Mouse (Mus musculus) limb, embryonic 15.5 days (tissue): ENCODE measurements at regions not wholly inside any gene's neighbourhood (a gene's known extent, or its start where the extent isn't known, plus 50 kb on each side); places are given as distances from the start of the nearest gene placed in this dataset.
A peak's percentile ranks its signal among the peaks of the same experiment; 100 is the strongest.

Experiments used
- ATAC-seq: fragments of 200-750 bp; cut with Nextera tagmentation; 2 replicates; pipeline ENCODE4 v1.8.0; 2017; ENCODE audit warnings: low read depth, moderate TSS enrichment; ENCODE audit not compliant: insufficient number of reproducible peaks, low FRiP score, low TSS enrichment
- H3K27ac ChIP-seq: fragments of 300-500 bp; sonication (generic); 2 replicates; pipeline ENCODE4 v1.5.1; 2015; ENCODE audit warnings: moderate library complexity, mild to moderate bottlenecking, inconsistent platforms
- H3K27me3 ChIP-seq: fragments of 300-500 bp; sonication (generic); 2 replicates; pipeline ENCODE4 v1.6.1; 2015; ENCODE audit warnings: inconsistent platforms
- H3K36me3 ChIP-seq: fragments of 300-500 bp; sonication (generic); 2 replicates; pipeline ENCODE4 v1.6.1; 2015; ENCODE audit warnings: inconsistent platforms
- H3K4me1 ChIP-seq: fragments of 300-500 bp; sonication (generic); 2 replicates; pipeline ENCODE4 v1.6.1; 2015; ENCODE audit warnings: inconsistent platforms
- H3K4me2 ChIP-seq: fragments of 300-500 bp; sonication (generic); 2 replicates; pipeline ENCODE4 v1.6.1; 2015; ENCODE audit warnings: mild to moderate bottlenecking, inconsistent platforms
- H3K4me3 ChIP-seq: fragments of 300-500 bp; sonication (generic); 2 replicates; pipeline ENCODE4 v1.5.1; 2015; ENCODE audit warnings: mild to moderate bottlenecking, inconsistent platforms
- H3K9ac ChIP-seq: fragments of 300-500 bp; sonication (generic); 2 replicates; pipeline ENCODE4 v1.6.1; 2015; ENCODE audit warnings: inconsistent platforms
- H3K9me3 ChIP-seq: fragments of 300-500 bp; sonication (generic); 2 replicates; pipeline ENCODE4 v1.6.1; 2016; ENCODE audit warnings: inconsistent platforms
- WGBS: fragments of 180-500 bp; shearing (Covaris S2); methylation state at CpG from one replicate; pipeline ENCODE4 v1.1.7; 2015; 5-methylcytosine and 5-hydroxymethylcytosine counted together

DNA sequence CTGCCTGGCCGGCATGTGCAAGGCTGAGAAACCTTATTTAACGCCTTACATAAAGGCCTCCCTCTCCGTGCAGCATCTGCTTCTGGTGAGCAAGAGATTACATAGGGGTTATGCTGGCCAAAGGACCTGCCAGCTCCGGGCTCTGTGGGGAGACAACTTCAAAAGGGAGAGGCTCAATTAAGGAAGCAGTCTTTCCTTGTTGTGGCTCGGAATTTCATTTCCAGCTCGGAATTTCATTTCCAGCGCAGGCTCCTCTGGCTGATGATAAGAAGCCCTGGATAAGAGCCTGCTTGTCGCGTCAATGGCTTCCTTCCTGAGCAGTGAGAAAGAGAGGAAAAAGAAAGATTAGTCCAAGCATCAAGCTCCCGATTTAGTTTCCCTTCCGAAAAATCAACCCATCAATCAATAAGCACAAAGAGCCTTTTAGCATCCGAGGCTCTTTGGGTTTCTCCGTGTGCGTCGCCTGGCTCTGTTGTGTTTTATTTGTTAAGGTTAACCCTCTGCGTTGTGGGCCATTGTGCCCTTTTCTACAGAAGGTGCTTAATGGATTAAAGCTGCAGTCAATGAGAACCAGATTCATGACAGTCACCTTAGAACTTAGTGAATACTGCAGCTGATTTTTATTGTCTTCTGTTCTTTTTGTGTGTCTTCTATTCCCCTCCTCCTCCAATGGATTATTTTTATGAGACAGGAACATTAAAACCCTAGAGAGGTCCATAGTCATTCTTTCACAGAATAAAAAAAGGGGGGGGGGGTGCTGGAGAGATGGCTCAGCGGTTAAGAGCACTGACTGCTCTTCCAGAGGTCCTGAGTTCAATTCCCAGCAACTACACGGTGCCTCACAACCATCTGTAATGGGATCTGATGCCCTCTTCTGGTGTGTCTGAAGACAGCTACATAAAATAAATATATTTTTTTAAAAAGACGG is 218.3 kb downstream of the Myo1b start:
- H3K4me2 ChIP-seq = peak overlapping the region; percentile 31
- no peaks in the 10 kb centered on the region for H3K27me3 ChIP-seq
- H3K4me3 ChIP-seq = 0 out of 2 replicates have a peak overlapping the region, but pooled peaks have one; percentile 2
- H3K36me3 ChIP-seq = no peaks in the 10 kb centered on the region
- peak overlapping the region; percentile 50; the same call in 1 of the 2 replicates for H3K27ac ChIP-seq
- 19% methylated on average over 19 of the region's 19 CpGs for WGBS
- no peaks in the 10 kb centered on the region for H3K9me3 ChIP-seq
- no peak overlapping the region for H3K9ac ChIP-seq
- peaks cover 8% of the 10 kb centered on the region for H3K4me1 ChIP-seq
- ATAC-seq = peak; percentile 40; the same call in 1 of the 2 replicates

DNA sequence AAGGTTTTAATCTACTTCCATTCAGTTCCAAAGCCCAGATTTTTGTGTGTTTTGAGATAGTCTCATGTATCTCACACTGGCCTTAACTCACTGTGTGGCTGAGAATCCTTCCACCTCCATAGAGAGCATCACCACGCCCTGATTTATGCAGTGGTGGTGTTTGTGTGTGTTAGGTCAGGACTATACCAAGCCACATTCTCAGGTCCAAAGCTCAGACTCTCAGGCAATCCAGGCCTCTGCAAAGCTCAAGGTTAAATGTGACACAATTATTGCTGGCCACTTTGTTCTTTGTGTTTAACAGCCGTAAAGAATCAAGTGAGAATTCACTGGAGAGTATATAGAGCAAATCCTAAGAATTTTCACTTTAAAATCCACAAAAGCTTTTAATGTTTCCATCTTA is 218.2 kb upstream of the Nabp1 start:
- Histone ChIP-seq H3K27me3 (no peaks in the 10 kb centered on the region), H3K36me3 (no peaks in the 10 kb centered on the region), H3K4me3 (no peak overlapping the region), H3K4me1 (peaks cover 8% of the 10 kb centered on the region), H3K9ac (no peak overlapping the region), H3K27ac (no peak overlapping the region), H3K4me2 (no peak overlapping the region), H3K9me3 (no peaks in the 10 kb centered on the region)
- no peak for ATAC-seq
- 59% methylated on average over 2 of the region's 2 CpGs for WGBS

DNA sequence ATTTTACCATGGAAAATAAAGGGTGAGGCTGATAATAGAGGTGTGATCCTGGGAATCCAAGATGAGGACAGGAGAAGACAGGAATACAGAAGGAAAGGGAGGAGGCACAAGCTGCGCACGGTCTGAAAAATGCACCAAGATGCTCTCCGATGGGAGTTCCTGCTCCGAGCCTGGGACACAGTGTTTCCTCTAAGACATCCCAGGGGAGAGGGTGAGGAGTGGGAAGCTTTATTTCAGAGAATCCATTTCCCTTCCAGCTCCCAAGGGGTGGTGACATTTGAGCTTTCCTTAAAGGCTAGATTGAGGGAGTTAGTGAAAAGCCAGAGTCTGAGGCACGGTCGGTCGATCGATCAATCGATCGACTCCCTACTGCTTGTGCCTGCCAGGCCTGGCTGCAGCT is 212.7 kb upstream of the Nabp1 start:
- Histone ChIP-seq H3K9me3 (no peaks in the 10 kb centered on the region), H3K27me3 (no peaks in the 10 kb centered on the region), H3K4me3 (no peak overlapping the region), H3K4me1 (peaks cover 8% of the 10 kb centered on the region), H3K4me2 (no peak overlapping the region), H3K27ac (no peak overlapping the region), H3K36me3 (no peaks in the 10 kb centered on the region), H3K9ac (no peak overlapping the region)
- WGBS = 94% methylated on average over 10 of the region's 10 CpGs
- no peak for ATAC-seq

DNA sequence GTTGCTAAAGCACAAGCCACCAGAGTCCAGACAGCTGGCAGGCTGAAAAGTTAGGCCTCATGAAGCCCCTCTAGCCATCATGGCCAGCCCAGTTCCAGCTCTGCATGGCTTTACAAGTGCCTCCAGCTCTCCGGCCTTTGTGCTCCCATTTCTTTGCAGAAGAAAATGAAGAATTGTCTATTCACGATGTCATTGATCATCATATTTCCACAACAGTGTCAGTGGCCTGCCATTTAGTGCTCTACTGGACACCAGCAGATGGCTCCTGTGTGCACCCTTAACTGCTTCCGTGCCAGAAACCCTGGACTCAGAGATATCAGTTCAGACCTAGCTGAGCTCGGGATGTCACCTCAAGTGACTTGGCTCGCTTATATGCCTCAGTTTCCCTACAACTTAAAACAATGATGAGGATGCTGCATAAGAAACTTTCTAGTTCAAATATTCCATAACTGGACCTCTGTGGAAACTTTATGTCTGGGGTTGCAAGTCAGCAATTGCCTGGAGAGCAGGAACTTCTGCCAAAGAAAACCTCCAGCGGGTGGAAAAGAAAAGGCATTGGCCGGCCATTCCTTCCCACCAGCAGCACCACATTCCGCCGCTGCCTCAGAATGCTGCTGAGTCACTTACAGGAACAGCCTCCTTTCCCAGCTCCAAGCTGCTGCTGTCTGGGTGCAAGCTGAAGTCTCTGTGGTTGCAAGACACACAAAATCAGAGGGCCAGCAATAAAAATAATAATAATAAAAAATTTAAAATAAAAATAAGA is 211.4 kb upstream of the Nabp1 start:
- 61% methylated on average over 9 of the region's 9 CpGs for WGBS
- no peak overlapping the region for H3K9ac ChIP-seq
- H3K9me3 ChIP-seq = no peaks in the 10 kb centered on the region
- H3K27ac ChIP-seq = no peak overlapping the region
- peaks cover 8% of the 10 kb centered on the region for H3K4me1 ChIP-seq
- H3K4me2 ChIP-seq = no peak overlapping the region
- H3K4me3 ChIP-seq = no peak overlapping the region
- no peak for ATAC-seq
- H3K36me3 ChIP-seq = no peaks in the 10 kb centered on the region
- H3K27me3 ChIP-seq = no peaks in the 10 kb centered on the region

DNA sequence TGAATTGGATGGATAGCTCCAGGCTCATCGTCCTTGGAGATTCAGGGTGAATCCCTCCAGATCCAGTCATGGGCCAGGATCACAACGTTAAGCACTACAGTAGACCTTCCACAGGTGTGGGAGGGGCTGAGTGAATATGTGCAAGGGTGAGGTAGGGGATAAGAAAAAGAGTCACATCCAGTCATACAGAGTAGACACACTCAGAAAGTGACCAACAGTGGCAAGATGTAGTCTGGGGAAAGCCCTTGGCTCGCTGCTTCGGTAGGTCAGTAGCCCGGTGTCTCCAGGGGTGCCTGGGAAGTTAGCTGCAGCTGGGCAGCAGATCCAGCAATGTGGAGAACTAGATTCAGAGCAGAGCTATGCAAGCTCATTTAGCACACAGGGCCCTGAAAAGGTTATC is 210.7 kb upstream of the Nabp1 start:
- ATAC-seq = no peak
- WGBS = 79% methylated on average over 5 of the region's 5 CpGs
- no peak overlapping the region for H3K4me3 ChIP-seq

DNA sequence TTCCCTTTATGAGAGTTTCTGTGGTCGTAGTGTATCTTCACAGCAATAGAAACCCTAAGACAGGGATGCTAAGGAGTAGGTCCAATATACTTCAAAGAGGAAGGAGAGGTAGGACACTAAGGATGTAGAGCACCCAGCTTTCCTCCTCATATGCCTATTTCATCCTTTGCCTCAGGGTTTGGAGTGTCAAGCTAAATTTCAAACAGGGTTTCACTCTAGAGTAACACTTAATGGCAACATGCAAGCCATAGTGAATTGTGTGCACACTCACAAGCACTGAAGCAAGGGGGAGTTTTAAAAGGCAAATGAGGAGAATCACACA is 210.0 kb upstream of the Nabp1 start:
- Histone ChIP-seq H3K27me3 (no peaks in the 10 kb centered on the region), H3K9ac (no peak overlapping the region), H3K4me3 (no peak overlapping the region), H3K36me3 (no peaks in the 10 kb centered on the region), H3K27ac (no peak overlapping the region), H3K4me2 (no peak overlapping the region), H3K9me3 (no peaks in the 10 kb centered on the region), H3K4me1 (peaks cover 8% of the 10 kb centered on the region)
- no peak for ATAC-seq
- WGBS = 48% methylated on average over 1 of the region's 1 CpGs

More for the DNA sequence above, 210.7 kb upstream of the Nabp1 start:
- peaks cover 8% of the 10 kb centered on the region for H3K4me1 ChIP-seq
- no peak overlapping the region for H3K9ac ChIP-seq
- no peaks in the 10 kb centered on the region for H3K27me3 ChIP-seq
- no peaks in the 10 kb centered on the region for H3K9me3 ChIP-seq
- H3K4me2 ChIP-seq = no peak overlapping the region
- no peak overlapping the region for H3K27ac ChIP-seq
- H3K36me3 ChIP-seq = no peaks in the 10 kb centered on the region

DNA sequence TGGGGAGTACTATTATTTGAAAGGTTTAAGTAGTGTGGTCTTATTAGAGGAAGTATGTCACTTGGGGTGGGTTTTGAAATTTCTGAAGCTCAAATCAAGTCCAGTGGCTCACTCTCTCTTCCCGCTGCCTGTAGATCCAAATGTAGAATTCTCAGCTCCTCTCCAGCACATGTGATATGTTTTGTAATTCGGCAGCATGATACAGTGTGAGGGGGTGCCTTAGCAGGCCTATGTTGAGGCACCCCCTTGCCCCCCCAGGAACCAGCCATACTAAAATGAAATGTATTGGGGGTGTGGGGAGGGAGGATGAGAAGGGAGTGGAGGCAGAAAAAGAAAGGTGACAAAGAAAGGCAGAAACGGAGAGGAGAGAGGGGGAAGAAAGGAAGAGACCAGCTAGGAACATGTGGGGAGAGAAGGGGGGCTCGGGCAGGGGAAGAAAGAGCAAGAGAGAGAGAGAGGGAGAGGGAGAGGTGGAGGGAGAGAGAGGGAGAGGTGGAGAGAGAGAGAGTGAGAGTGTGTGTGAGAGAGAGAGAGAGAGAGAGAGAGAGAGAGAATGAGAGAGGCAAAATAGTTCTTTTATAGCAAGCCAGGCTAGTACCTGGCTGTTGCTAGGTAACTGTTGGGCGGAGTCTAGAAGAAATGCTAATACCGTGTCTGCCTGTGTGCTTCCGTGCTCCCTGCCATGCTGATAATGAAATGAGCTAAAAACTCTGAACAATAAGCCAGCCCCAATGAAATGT is 209.4 kb upstream of the Nabp1 start:
- H3K36me3 ChIP-seq = no peaks in the 10 kb centered on the region
- peaks cover 8% of the 10 kb centered on the region for H3K4me1 ChIP-seq
- no peak overlapping the region for H3K4me2 ChIP-seq
- no peak overlapping the region for H3K27ac ChIP-seq
- H3K9ac ChIP-seq = no peak overlapping the region
- no peak for ATAC-seq
- WGBS = 36% methylated on average over 7 of the region's 7 CpGs
- no peaks in the 10 kb centered on the region for H3K9me3 ChIP-seq
- no peak overlapping the region for H3K4me3 ChIP-seq
- no peaks in the 10 kb centered on the region for H3K27me3 ChIP-seq

DNA sequence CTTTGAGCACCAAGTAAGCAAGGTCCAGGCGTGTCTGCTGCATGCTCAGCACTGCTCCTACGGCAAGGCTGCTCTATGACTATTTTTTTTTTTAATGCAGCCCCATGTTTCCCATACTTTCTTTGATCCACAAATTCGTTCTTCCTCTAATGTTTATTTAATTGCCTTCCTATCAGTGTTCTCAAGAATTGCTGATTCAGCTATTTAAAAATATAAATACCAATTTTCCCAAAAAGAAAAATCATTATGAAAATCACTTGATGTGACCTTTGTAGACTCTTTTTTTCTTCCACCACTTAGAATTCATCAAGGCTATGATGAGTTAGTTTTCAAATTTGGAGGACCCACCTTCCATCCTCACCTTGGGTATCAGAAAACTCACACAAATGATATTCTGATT is 208.5 kb upstream of the Nabp1 start:
- WGBS = 82% methylated on average over 3 of the region's 3 CpGs
- H3K9me3 ChIP-seq = no peaks in the 10 kb centered on the region
- ATAC-seq = no peak

DNA sequence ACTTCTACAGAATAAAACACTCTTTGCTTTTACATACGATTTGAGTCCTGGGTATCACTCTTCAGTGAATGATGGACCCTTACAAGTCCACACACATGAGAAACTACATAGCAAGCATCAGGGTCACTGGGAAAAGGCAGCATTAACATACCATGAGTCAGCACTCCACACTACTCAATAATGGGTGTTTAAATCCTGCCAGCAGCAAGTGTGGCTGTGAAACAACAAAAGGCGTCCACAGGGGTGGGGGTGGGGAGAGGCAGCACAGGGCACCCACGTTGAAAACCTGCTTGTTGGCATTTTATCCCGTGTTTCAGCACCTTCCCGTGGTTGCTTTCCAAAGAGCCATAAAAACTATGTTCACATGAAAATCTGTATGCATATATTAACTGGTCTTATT is 204.0 kb upstream of the Nabp1 start:
- Histone ChIP-seq H3K27ac (no peak overlapping the region), H3K36me3 (no peaks in the 10 kb centered on the region), H3K4me3 (no peak overlapping the region), H3K27me3 (no peaks in the 10 kb centered on the region), H3K9me3 (no peaks in the 10 kb centered on the region), H3K4me2 (no peak overlapping the region), H3K9ac (no peak overlapping the region), H3K4me1 (peaks cover 10% of the 10 kb centered on the region; the same call in 1 of the 2 replicates)
- 72% methylated on average over 5 of the region's 5 CpGs for WGBS
- ATAC-seq = no peak

More for the DNA sequence above, 208.5 kb upstream of the Nabp1 start:
- H3K36me3 ChIP-seq = no peaks in the 10 kb centered on the region
- H3K27me3 ChIP-seq = no peaks in the 10 kb centered on the region
- H3K4me1 ChIP-seq = peaks cover 8% of the 10 kb centered on the region
- no peak overlapping the region for H3K4me3 ChIP-seq
- no peak overlapping the region for H3K4me2 ChIP-seq
- no peak overlapping the region for H3K9ac ChIP-seq
- H3K27ac ChIP-seq = no peak overlapping the region

DNA sequence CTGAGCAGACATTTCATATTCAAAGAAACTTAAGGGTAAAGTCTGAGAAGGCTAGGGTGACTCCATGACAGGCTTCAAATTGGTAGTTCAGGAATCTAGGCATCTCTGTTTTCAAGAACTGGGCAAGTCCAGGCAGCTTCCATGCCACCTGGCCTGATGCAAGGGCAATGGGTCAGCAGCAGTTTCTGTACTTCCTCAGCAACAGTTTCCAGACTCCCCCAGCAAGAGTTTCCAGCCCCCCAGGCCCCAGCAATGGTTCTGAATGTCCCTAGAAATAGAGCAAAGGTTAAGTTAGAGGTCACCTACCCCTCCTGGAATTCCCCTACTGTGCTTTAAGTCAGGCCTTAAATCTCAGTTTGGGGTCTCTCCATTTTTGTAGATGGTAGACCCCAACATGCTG is 203.6 kb upstream of the Nabp1 start:
- Histone ChIP-seq H3K9me3 (no peaks in the 10 kb centered on the region), H3K4me2 (no peak overlapping the region), H3K9ac (no peak overlapping the region), H3K27ac (no peak overlapping the region), H3K27me3 (no peaks in the 10 kb centered on the region), H3K4me1 (peaks cover 10% of the 10 kb centered on the region; the same call in 1 of the 2 replicates), H3K4me3 (no peak overlapping the region), H3K36me3 (no peaks in the 10 kb centered on the region)
- ATAC-seq = no peak

DNA sequence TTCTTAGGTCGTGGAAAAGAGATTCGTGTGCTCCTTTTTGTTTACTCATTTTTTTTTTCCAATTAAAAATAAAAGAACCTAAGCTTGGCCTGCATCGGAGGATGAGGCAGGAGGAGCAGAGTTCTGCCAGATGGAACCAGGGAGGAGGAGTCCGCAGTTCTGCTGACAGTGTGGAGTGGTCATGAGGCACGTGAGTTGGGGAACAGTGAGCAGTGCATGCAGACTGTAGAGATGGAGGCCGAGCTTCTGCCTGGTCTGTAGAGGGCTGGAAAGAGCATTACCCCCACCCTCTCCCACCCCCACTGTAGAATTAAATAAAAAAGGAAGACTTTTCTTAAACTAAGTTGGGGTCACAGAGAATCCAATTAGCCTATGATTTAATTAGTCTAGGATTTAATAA is 202.5 kb upstream of the Nabp1 start:
- Histone ChIP-seq H3K4me2 (no peak overlapping the region), H3K36me3 (no peaks in the 10 kb centered on the region), H3K27ac (no peak overlapping the region), H3K4me3 (no peak overlapping the region), H3K9me3 (no peaks in the 10 kb centered on the region), H3K27me3 (no peaks in the 10 kb centered on the region), H3K9ac (no peak overlapping the region), H3K4me1 (peaks cover 10% of the 10 kb centered on the region; the same call in 1 of the 2 replicates)
- ATAC-seq = no peak
- 79% methylated on average over 6 of the region's 6 CpGs for WGBS
